Mouse (Mus musculus) retina, postnatal 1 day (tissue): Measurements from ENCODE around the gene 2310057M21Rik.

Experiments
- DNase-seq: peaks from one replicate; pipeline ENCODE4 v3.0.0-alpha.2; 2012

The 2310057M21Rik gene

DNA sequence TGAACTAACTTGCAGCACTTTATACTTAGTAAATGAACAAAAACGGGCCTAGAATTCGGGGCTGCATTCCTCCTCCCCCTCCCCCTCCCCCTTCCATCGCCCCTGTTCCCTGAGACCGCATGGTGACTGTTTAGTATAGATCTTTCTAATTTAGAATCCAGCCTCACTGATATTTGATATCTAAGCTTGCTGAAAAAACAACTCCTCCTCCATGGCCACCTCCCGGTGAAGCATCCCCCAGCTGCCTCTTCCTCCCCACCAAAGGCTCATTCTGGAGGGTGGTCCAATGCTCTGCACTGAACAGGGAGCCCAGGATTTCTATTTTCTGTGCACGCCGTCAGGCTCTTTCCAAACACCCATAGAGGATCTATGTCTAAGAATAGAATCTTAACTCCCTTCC lies 44.2 kb downstream of the 2310057M21Rik start:
- no peak for DNase-seq

DNA sequence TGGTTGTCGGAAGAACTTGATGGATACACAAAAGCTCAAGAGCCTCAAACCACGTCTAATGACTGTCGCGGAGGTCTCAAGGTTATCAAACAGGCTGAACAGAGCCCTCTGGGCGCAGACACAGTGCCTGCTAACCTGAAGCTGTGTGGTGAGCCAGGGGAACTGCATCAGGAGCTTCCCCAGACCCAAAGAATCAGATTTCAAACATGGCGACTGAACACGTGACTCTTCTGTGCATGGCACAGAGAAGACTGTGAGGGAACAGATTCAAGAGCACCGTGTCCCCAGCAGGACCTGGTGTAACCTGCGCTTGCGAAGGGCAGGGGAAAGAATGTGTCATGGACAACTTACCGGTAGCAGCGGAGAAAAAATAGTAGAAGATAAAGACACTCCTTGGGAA lies 45.0 kb downstream of the 2310057M21Rik start:
- DNase-seq = peak; percentile 4

DNA sequence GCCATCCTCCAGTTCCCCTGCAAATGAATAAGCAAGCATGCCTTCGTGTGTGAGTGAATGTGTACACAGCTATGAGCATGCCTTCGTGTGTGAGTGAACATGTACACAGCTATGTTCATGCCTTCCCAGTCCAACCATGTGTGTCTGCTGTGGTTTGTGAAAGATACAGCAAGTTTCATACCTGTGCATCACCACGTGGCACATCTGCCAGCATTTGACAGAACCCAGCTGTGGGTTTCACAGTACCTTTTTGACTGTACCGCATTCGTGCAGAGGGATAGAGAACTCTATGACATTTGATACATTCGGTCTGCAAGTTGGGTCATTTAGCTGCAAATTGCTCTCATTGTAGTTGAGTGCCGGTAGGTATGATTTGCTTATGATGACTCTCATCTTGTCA lies 48.1 kb downstream of the 2310057M21Rik start:
- no peak for DNase-seq

DNA sequence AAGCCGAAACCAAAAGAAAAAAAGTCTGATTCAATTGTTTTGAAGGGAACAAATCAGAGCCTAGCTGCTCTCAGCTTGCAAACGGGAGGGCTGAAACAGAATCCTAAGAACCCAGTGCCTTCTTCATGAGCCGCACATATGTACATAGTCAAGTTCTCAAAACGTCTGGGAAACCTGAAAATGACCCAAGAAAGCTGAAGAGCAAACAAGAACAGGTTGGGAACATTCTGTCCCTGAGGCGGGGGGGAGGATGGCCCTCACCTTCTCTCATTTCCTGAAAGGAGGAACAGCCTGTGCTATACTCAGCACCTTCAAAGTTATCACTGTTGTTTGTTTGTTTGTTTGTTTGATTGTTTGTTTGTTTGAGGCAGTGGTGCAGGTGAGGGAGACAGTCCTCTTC lies 55.8 kb downstream of the 2310057M21Rik start:
- no peak for DNase-seq

DNA sequence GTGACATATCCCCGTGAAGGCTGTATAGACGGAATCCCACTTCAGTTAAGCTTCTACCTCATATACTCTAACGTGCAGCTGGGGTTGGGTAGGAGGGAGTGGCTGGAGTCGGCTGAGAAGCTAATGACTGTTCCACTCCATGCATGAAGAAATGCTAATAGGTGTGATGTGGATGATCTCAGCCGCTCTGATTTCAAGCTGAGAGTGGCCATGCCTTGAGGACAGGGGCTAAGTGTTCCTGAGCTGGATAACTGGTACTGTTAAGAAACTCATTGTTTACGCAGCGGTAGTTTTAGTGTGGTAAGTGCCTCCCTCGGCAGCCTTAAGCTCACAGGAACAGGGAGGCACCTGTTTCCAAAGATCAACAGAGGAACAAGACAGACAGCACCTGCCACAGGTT lies 59.2 kb downstream of the 2310057M21Rik start:
- no peak for DNase-seq

DNA sequence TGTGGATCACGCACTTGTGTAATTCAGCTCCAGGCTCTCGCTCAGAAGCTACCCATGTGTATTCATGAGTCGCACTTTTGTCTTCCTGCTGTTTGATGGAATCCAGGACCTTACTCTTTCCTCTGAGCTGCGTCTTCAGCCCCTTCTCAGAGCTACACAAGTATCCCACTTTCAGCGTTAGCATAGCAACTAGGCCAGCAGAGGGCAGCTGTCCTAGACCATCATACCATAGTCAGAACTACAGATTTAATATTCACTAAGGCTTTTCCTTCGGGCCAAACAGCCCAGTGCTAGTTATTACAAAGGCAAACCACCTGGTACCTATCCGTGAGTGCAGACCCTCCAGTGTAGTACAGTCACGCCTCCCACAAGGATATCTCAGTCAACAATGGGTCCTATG lies 65.4 kb downstream of the 2310057M21Rik start:
- DNase-seq = no peak
